Mouse (Mus musculus) liver, embryonic 12.5 days (tissue): ENCODE measurements around the gene A2ml1. TPM values are rescaled to one million over a fixed set of nuclear protein-coding genes. Genes with fewer than 3 reads are reported as not detected.
A peak's percentile ranks its signal among the peaks of the same experiment; 100 is the strongest.
"Not testable (repeated sequence)": the region's sequence is repeated elsewhere in the genome, so short reads cannot be mapped to it uniquely, and the experiment has no call there.

Experiments
- ATAC-seq: fragments of 200-750 bp; cut with Nextera tagmentation; 2 replicates; pipeline ENCODE4 v1.8.0; 2017; ENCODE audit warnings: moderate number of reproducible peaks, mild to moderate bottlenecking, moderate library complexity
- H3K27ac ChIP-seq: fragments of 300-500 bp; sonication (generic); 2 replicates; pipeline ENCODE4 v1.5.1; 2016; ENCODE audit warnings: mild to moderate bottlenecking
- H3K27me3 ChIP-seq: fragments of 300-500 bp; sonication (generic); replicated peaks from 2 replicates; pipeline ENCODE4 v1.6.1; 2016; ENCODE audit warnings: mild to moderate bottlenecking, moderate library complexity
- H3K36me3 ChIP-seq: fragments of 300-500 bp; sonication (generic); 2 replicates; pipeline ENCODE4 v1.6.1; 2016; ENCODE audit warnings: mild to moderate bottlenecking, moderate library complexity
- H3K4me1 ChIP-seq: fragments of 300-500 bp; sonication (generic); 2 replicates; pipeline ENCODE4 v1.6.1; 2016
- H3K4me2 ChIP-seq: fragments of 300-500 bp; sonication (generic); 2 replicates; pipeline ENCODE4 v1.6.1; 2016; ENCODE audit warnings: mild to moderate bottlenecking, moderate library complexity
- H3K4me3 ChIP-seq: fragments of 300-500 bp; sonication (generic); 2 replicates; pipeline ENCODE4 v1.5.1; 2016; ENCODE audit warnings: mild to moderate bottlenecking, moderate library complexity
- H3K9ac ChIP-seq: fragments of 300-500 bp; sonication (generic); 2 replicates; pipeline ENCODE4 v1.6.1; 2016; ENCODE audit warnings: mild to moderate bottlenecking, moderate library complexity
- H3K9me3 ChIP-seq: fragments of 300-500 bp; sonication (generic); replicated peaks from 2 replicates; pipeline ENCODE4 v1.6.1; 2016; ENCODE audit warnings: mild to moderate bottlenecking, moderate library complexity
- whole genome bisulfite sequencing: fragments of 180-500 bp; shearing (Covaris S2); methylation state at CpG from one replicate; pipeline ENCODE4 v1.1.7; 2016; ENCODE audit not compliant: insufficient replicate concordance; 5-methylcytosine and 5-hydroxymethylcytosine counted together
- polyA plus RNA-seq: library from polyadenylated mRNA; unstranded; fragments of >200 nt; fragmentation: Nextera tagmentation; extraction: Ambion mirVana; gene quantifications from 2 replicates; pipeline ENCODE4 v1.2.1, GENCODE M21; 2016

The A2ml1 gene
- polyA plus RNA-seq: 1.4 and 1.7 TPM in 2 replicates

GRCm38 (mm10) chr6:128581508-128581907 lies at the start of gene A2ml1:
Gene A2ml1 (minus strand): TSS chr6:128581608.
- Histone ChIP-seq H3K4me1 (no peaks in the 10 kb centered on the region), H3K9ac (no peak within 1 kb of the TSS), H3K27ac (no peak within 1 kb of the TSS), H3K4me2 (no peak within 1 kb of the TSS), H3K4me3 (no peak within 1 kb of the TSS), H3K9me3 (no peaks in the 10 kb centered on the region), H3K27me3 (no peaks in the 10 kb centered on the region), H3K36me3 (no peaks in the 10 kb centered on the region)
- 61% methylated on average over 11 of the region's 11 CpGs for WGBS
- no peak for ATAC-seq

GRCm38 (mm10) chr6:128629771-128630739 lies 48.6 kb upstream of the A2ml1 start:
- H3K4me2 ChIP-seq, H3K36me3 ChIP-seq, H3K9ac ChIP-seq, H3K9me3 ChIP-seq, H3K27me3 ChIP-seq, H3K4me1 ChIP-seq, H3K4me3 ChIP-seq: not testable (repeated sequence)
- ATAC-seq: peak; percentile 63
- 46% methylated on average over 13 of the region's 13 CpGs for WGBS
- H3K27ac ChIP-seq: peak overlapping the region; percentile 54; the same call in 1 of the 2 replicates

- not testable (repeated sequence) for H3K9ac ChIP-seq, H3K9me3 ChIP-seq, H3K36me3 ChIP-seq, H3K4me2 ChIP-seq, H3K4me1 ChIP-seq, ATAC-seq, H3K27me3 ChIP-seq, H3K27ac ChIP-seq, H3K4me3 ChIP-seq
- 80% methylated on average over 6 of the region's 6 CpGs for WGBS
Measured at GRCm38 (mm10) chr6:128625246-128625645, 43.8 kb upstream of the A2ml1 start.

- no peak overlapping the region for H3K4me2 ChIP-seq
- WGBS: 68% methylated on average over 4 of the region's 4 CpGs
- ATAC-seq: no peak
Measured at GRCm38 (mm10) chr6:128624425-128624824, 43.0 kb upstream of the A2ml1 start.

GRCm38 (mm10) chr6:128623433-128623832 lies 42.0 kb upstream of the A2ml1 start, which contains the start of gene Klrb1a:
Gene Klrb1a (minus strand): TSS chr6:128623533.
- H3K36me3 ChIP-seq, H3K4me2 ChIP-seq, H3K4me3 ChIP-seq, H3K4me1 ChIP-seq, H3K27me3 ChIP-seq, H3K27ac ChIP-seq, H3K9ac ChIP-seq, ATAC-seq, H3K9me3 ChIP-seq: not testable (repeated sequence)
- 85% methylated on average over 5 of the region's 5 CpGs for whole genome bisulfite sequencing

More at GRCm38 (mm10) chr6:128624425-128624824, 43.0 kb upstream of the A2ml1 start:
- no peak overlapping the region for H3K27ac ChIP-seq
- H3K27me3 ChIP-seq: no peaks in the 10 kb centered on the region
- H3K36me3 ChIP-seq: no peaks in the 10 kb centered on the region
- no peaks in the 10 kb centered on the region for H3K9me3 ChIP-seq
- H3K9ac ChIP-seq: no peak overlapping the region
- H3K4me3 ChIP-seq: no peak overlapping the region
- no peaks in the 10 kb centered on the region for H3K4me1 ChIP-seq

- ATAC-seq: no peak
- no peaks in the 10 kb centered on the region for H3K27me3 ChIP-seq
Measured at GRCm38 (mm10) chr6:128622733-128623132, 41.3 kb upstream of the A2ml1 start.

GRCm38 (mm10) chr6:128606350-128606749 lies 24.9 kb upstream of the A2ml1 start:
- Histone ChIP-seq H3K4me3 (no peak overlapping the region), H3K9me3 (no peaks in the 10 kb centered on the region), H3K36me3 (no peaks in the 10 kb centered on the region), H3K4me2 (no peak overlapping the region), H3K27ac (no peak overlapping the region), H3K27me3 (no peaks in the 10 kb centered on the region), H3K9ac (no peak overlapping the region), H3K4me1 (peaks cover 4% of the 10 kb centered on the region; the same call in 1 of the 2 replicates)
- 68% methylated on average over 9 of the region's 9 CpGs for WGBS
- no peak for ATAC-seq

More at GRCm38 (mm10) chr6:128622733-128623132, 41.3 kb upstream of the A2ml1 start:
- no peak overlapping the region for H3K4me3 ChIP-seq
- H3K36me3 ChIP-seq: no peaks in the 10 kb centered on the region
- H3K4me2 ChIP-seq: no peak overlapping the region
- no peak overlapping the region for H3K27ac ChIP-seq
- no peaks in the 10 kb centered on the region for H3K4me1 ChIP-seq
- 56% methylated on average over 2 of the region's 2 CpGs for WGBS
- H3K9ac ChIP-seq: no peak overlapping the region
- H3K9me3 ChIP-seq: no peaks in the 10 kb centered on the region

- Histone ChIP-seq H3K9me3 (no peaks in the 10 kb centered on the region), H3K27ac (no peak overlapping the region), H3K36me3 (no peaks in the 10 kb centered on the region), H3K4me3 (no peak overlapping the region), H3K9ac (no peak overlapping the region), H3K4me2 (no peak overlapping the region), H3K27me3 (no peaks in the 10 kb centered on the region), H3K4me1 (peaks cover 4% of the 10 kb centered on the region; the same call in 1 of the 2 replicates)
- WGBS: 20% methylated on average over 5 of the region's 5 CpGs
- ATAC-seq: no peak
Measured at GRCm38 (mm10) chr6:128604512-128604911, 23.1 kb upstream of the A2ml1 start.

- 58% methylated on average over 10 of the region's 10 CpGs for WGBS
- Histone ChIP-seq H3K27me3 (no peaks in the 10 kb centered on the region), H3K36me3 (no peaks in the 10 kb centered on the region), H3K4me2 (no peak overlapping the region), H3K27ac (no peak overlapping the region), H3K4me1 (peaks cover 4% of the 10 kb centered on the region; the same call in 1 of the 2 replicates), H3K4me3 (no peak overlapping the region), H3K9ac (no peak overlapping the region), H3K9me3 (no peaks in the 10 kb centered on the region)
- no peak for ATAC-seq
Measured at GRCm38 (mm10) chr6:128602463-128603201, 21.2 kb upstream of the A2ml1 start.

GRCm38 (mm10) chr6:128602026-128602425 lies 20.6 kb upstream of the A2ml1 start:
- Histone ChIP-seq H3K36me3 (no peaks in the 10 kb centered on the region), H3K4me3 (no peak overlapping the region), H3K27ac (no peak overlapping the region), H3K27me3 (no peaks in the 10 kb centered on the region), H3K9ac (no peak overlapping the region), H3K4me1 (peaks cover 4% of the 10 kb centered on the region; the same call in 1 of the 2 replicates), H3K9me3 (no peaks in the 10 kb centered on the region), H3K4me2 (no peak overlapping the region)
- WGBS: 49% methylated on average over 3 of the region's 3 CpGs
- ATAC-seq: no peak

GRCm38 (mm10) chr6:128599555-128599954 lies 18.1 kb upstream of the A2ml1 start:
- Histone ChIP-seq H3K27me3 (no peaks in the 10 kb centered on the region), H3K4me3 (no peak overlapping the region), H3K4me2 (no peak overlapping the region), H3K4me1 (no peaks in the 10 kb centered on the region), H3K9me3 (no peaks in the 10 kb centered on the region), H3K36me3 (no peaks in the 10 kb centered on the region), H3K9ac (no peak overlapping the region), H3K27ac (no peak overlapping the region)
- WGBS: 57% methylated on average over 4 of the region's 4 CpGs
- ATAC-seq: no peak
